Mouse (Mus musculus) C2C12 (cell line): ENCODE data around the gene Adprh.

Experiments used
- CTCF ChIP-seq: IDR thresholded peaks from one replicate; pipeline ENCODE4 v1.5.1; 2011; ENCODE audit not compliant: control insufficient read depth, insufficient read depth, insufficient read length
- FOSL1 ChIP-seq: IDR thresholded peaks from one replicate; pipeline ENCODE4 v1.8.0; 2011; ENCODE audit warnings: mild to moderate bottlenecking, low read length; ENCODE audit not compliant: poor library complexity, insufficient read depth, severe bottlenecking
- USF1 ChIP-seq: IDR thresholded peaks from one replicate; pipeline ENCODE4 v1.6.1; 2011; ENCODE audit warnings: low read depth, mild to moderate bottlenecking, control low read depth, moderate library complexity

DNA sequence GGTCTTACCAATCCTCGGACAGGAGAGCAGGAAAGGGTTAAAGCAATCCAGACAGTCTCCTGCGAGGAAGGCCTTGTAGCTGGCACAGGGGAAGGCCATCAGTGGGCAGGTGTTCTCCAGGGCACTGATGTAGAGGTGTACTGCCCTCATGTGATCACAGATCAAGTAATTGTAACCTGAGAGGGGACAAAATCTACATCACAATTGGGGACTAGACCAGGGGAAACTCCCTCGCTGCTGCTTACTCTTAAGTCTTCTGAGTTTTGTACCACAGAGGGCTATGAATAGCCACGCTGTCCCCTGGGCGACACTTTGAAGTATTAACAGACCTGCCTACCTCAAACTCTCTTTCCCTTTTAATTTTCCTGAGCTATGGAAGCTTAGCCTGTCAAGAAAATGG lies 44.9 kb downstream of the Adprh start:
- no peak for TF ChIP-seq CTCF
- no peak for TF ChIP-seq USF1
- TF ChIP-seq FOSL1: no peak
